Mouse (Mus musculus) adrenal gland, adult 18-20 months (tissue): ENCODE measurements at regions not wholly inside any gene's neighbourhood (a gene's known extent, or its start where the extent isn't known, plus 50 kb on each side); places are given as distances from the start of the nearest gene placed in this dataset.

Experiments used
- DNase-seq, 2 experiments: peaks; one replicate each; pipeline ENCODE4 v3.0.0; 2021 to 2022; ENCODE audit warnings: low spot score in 2 of 2

GRCm38 (mm10) chr4:9035350-9035749, 796.5 kb upstream of the Car8 start:
- DNase-seq: no peak

- no peak for DNase-seq
Observed at GRCm38 (mm10) chr4:9034280-9034679, 795.4 kb upstream of the Car8 start.

GRCm38 (mm10) chr4:9033106-9033642, 794.3 kb upstream of the Car8 start:
- DNase-seq: no peak

GRCm38 (mm10) chr4:9031634-9032033, 792.8 kb upstream of the Car8 start:
- no peak for DNase-seq

- no peak for DNase-seq
Observed at GRCm38 (mm10) chr4:9028946-9029345, 790.1 kb upstream of the Car8 start.

GRCm38 (mm10) chr4:9028475-9028874, 789.6 kb upstream of the Car8 start:
- DNase-seq: peak in 1 of 2 experiments; percentile 7

GRCm38 (mm10) chr4:9027798-9028404, 789.1 kb upstream of the Car8 start:
- peak; percentile 86 to 90 for DNase-seq

GRCm38 (mm10) chr4:9027383-9027782, 788.5 kb upstream of the Car8 start:
- DNase-seq: no peak

GRCm38 (mm10) chr4:9026841-9027240, 788.0 kb upstream of the Car8 start:
- DNase-seq: no peak

GRCm38 (mm10) chr4:9025821-9026470, 787.1 kb upstream of the Car8 start:
- no peak for DNase-seq

GRCm38 (mm10) chr4:9024216-9024925, 785.5 kb upstream of the Car8 start:
- DNase-seq: no peak

- DNase-seq: no peak
Observed at GRCm38 (mm10) chr4:9019241-9020110, 780.6 kb upstream of the Car8 start.

- no peak for DNase-seq
Observed at GRCm38 (mm10) chr4:9018236-9018635, 779.4 kb upstream of the Car8 start.

GRCm38 (mm10) chr4:9016504-9017040, 777.7 kb upstream of the Car8 start:
- no peak for DNase-seq

GRCm38 (mm10) chr4:9015528-9016503, 777.0 kb upstream of the Car8 start:
- DNase-seq: peak in 1 of 2 experiments; percentile 9

GRCm38 (mm10) chr4:9014986-9015385, 776.1 kb upstream of the Car8 start:
- DNase-seq: no peak

GRCm38 (mm10) chr4:9012787-9013186, 773.9 kb upstream of the Car8 start:
- DNase-seq: no peak

- no peak for DNase-seq
Observed at GRCm38 (mm10) chr4:9011952-9012351, 773.1 kb upstream of the Car8 start.

- DNase-seq: peak in 1 of 2 experiments; percentile 12
Observed at GRCm38 (mm10) chr4:9011129-9011518, 772.3 kb upstream of the Car8 start.
